Mouse (Mus musculus) left cerebral cortex, postnatal 25 days (tissue): ENCODE data around the gene Rinl. TPM values are rescaled to one million over a fixed set of nuclear protein-coding genes. Genes with fewer than 3 reads are reported as not detected.
A peak's percentile ranks its signal among the peaks of the same experiment; 100 is the strongest.

Experiments
- DNase-seq, 2 experiments: peaks; one replicate each; pipeline ENCODE4 v3.0.0; 2022; ENCODE audit warnings: low spot score in 2 of 2, mixed read lengths in 1 of 2
- intact Hi-C: fragments of 180-260 bp; cut with DNase I; formaldehyde crosslinking; loops from one replicate; pipeline ENCODE4 v1.15.1; 2025
- total RNA-seq, 2 experiments: library from RNA; stranded (reverse); gene quantifications; 2 replicates each; pipeline ENCODE4 v1.2.3; 2021

Rinl gene
- total RNA-seq, 2 experiments from 2014 or later: 2.4 to 2.9 TPM

GRCm38 (mm10) chr7:28803756-28804155, 15.0 kb downstream of the Rinl start:
- intact Hi-C loops: no loop called here

GRCm38 (mm10) chr7:28806869-28807268, 18.1 kb downstream of the Rinl start:
- intact Hi-C loops: no loop called here

More at GRCm38 (mm10) chr7:28803756-28804155, 15.0 kb downstream of the Rinl start:
- DNase-seq: no peak

GRCm38 (mm10) chr7:28807641-28808220, 19.0 kb downstream of the Rinl start:
- intact Hi-C loops: no loop called here
- DNase-seq: peak in 1 of 2 experiments; percentile 55

More at GRCm38 (mm10) chr7:28806869-28807268, 18.1 kb downstream of the Rinl start:
- DNase-seq: no peak

- peak in 1 of 2 experiments; percentile 40 for DNase-seq
- intact Hi-C loops: no loop called here
These were observed 19.6 kb downstream of the Rinl start, which contains the start of gene Hnrnpl for GRCm38 (mm10) chr7:28808221-28808941. TSS of gene Hnrnpl (plus strand) at chr7:28808541.

- peak; percentile 94 to 97 for DNase-seq
- intact Hi-C loops: no loop called here
These were observed 20.2 kb downstream of the Rinl start for GRCm38 (mm10) chr7:28808957-28809393.

GRCm38 (mm10) chr7:28809401-28810089, 20.8 kb downstream of the Rinl start:
- DNase-seq: peak; percentile 55 to 73
- intact Hi-C loops: loop anchor here (2.0 to 5.0 kb wide), 2 partner anchors 15 to 148 kb away; partner anchors contain the start of gene Ech1

GRCm38 (mm10) chr7:28810107-28811066, 21.6 kb downstream of the Rinl start:
- DNase-seq: peak; percentile 99 to 100
- intact Hi-C loops: loop anchor here (2.0 to 5.0 kb wide), 2 partner anchors 14 to 147 kb away; partner anchors contain the start of gene Ech1

- peak; percentile 92 for DNase-seq
- intact Hi-C loops: loop anchor here (2.0 to 5.0 kb wide), 2 partner anchors 14 to 146 kb away; partner anchors contain the start of gene Ech1
These were observed 22.5 kb downstream of the Rinl start for GRCm38 (mm10) chr7:28811228-28811627.

GRCm38 (mm10) chr7:28811640-28812275, 23.0 kb downstream of the Rinl start:
- intact Hi-C loops: loop anchor here (2.0 to 5.0 kb wide), 2 partner anchors 13 to 146 kb away; partner anchors contain the start of gene Ech1

GRCm38 (mm10) chr7:28812436-28812835, 23.7 kb downstream of the Rinl start:
- DNase-seq: no peak
- intact Hi-C loops: loop anchor here (5.0 kb wide), 1 partner anchor 145 kb away; no protein-coding TSS in a partner anchor

More at GRCm38 (mm10) chr7:28811640-28812275, 23.0 kb downstream of the Rinl start:
- DNase-seq: no peak

- intact Hi-C loops: loop anchor here (5.0 kb wide), 1 partner anchor 144 kb away; no protein-coding TSS in a partner anchor
These were observed 24.2 kb downstream of the Rinl start for GRCm38 (mm10) chr7:28812949-28813348.

GRCm38 (mm10) chr7:28814306-28815034, 25.7 kb downstream of the Rinl start:
- DNase-seq: no peak
- intact Hi-C loops: loop anchor here (5.0 kb wide), 1 partner anchor 143 kb away; no protein-coding TSS in a partner anchor

More at GRCm38 (mm10) chr7:28812949-28813348, 24.2 kb downstream of the Rinl start:
- no peak for DNase-seq

- no peak for DNase-seq
- intact Hi-C loops: no loop called here
These were observed 26.5 kb downstream of the Rinl start for GRCm38 (mm10) chr7:28815230-28815629.

GRCm38 (mm10) chr7:28816201-28816600, 27.4 kb downstream of the Rinl start:
- intact Hi-C loops: no loop called here
- DNase-seq: no peak

GRCm38 (mm10) chr7:28816920-28817319, 28.2 kb downstream of the Rinl start:
- DNase-seq: no peak
- intact Hi-C loops: no loop called here

- no peak for DNase-seq
- intact Hi-C loops: no loop called here
These were observed 28.8 kb downstream of the Rinl start for GRCm38 (mm10) chr7:28817524-28817923.

GRCm38 (mm10) chr7:28817957-28818356, 29.2 kb downstream of the Rinl start:
- DNase-seq: no peak
- intact Hi-C loops: no loop called here
